Mouse (Mus musculus): ENCODE measurements around the gene Lctl.

Lctl gene

DNA sequence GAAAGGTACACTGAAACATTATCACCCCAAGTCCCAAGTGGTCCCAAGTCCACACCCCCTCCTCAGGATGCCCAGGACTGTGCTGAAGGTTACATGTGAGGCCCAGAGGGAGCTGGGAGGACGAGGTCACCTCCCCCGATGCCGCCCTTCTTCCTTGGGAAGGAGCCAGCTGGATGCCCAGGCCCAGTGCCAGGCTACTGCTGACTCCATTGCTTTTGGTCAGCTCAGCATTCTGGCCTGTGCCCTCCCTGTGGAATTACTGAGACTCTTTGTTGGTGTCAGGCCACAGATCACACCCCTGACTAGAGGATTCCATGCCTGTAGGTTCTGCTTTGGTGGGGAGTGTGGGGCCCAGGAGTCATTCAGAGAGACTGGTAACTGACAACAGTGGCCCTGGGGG lies at the start of gene Lctl:
Gene Lctl (plus strand): TSS at position 272 of the 400 bp plus-strand sequence.
- no peak for DNase-seq (ENCODE audit: low read depth, low spot score)

GRCm38 (mm10) chr9:64067787-64068186 lies 49.2 kb upstream of the Lctl start:
- DNase-seq (ENCODE audit: low read depth, low spot score): no peak

DNA sequence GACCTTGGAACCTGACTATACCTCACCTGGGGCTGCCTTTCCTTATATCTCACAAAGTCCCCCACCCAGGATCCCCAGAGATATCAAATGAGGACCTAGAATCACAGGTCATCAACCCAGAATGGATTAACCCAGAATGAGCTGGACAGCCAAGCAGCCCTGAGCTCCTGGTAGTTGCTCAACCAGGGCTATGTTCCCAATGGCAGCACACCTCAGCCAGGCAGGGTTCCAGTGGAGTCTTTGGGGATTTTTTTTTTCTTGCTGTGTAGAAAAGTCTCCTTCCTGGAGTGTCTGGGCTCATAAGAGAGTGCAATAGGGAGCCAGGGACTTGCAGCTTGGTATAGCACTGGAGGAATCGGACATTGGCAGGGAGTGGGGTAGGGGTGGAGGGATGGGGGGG lies 48.4 kb upstream of the Lctl start:
- DNase-seq (ENCODE audit: low read depth, low spot score): no peak

DNA sequence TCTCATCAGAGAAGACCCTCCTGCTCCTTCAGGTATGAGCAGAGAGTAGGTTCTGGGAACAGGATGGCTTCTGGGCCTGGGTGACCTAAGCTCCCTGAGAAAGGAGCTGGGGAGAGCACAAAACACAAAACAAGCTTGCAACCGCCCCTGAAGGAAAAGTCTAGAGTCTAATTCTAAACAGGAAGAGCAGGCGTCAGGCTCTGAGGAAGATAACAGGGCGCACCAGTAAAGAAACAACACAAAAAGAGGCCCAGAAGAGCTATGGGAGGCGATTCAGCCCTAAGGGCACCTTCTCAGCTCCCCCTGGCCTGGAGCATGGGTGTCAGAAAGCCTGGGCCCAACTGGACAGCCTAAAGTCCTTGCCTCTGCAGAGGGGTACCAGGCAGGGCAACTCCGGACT lies 47.8 kb upstream of the Lctl start:
- DNase-seq (ENCODE audit: low read depth, low spot score): no peak

DNA sequence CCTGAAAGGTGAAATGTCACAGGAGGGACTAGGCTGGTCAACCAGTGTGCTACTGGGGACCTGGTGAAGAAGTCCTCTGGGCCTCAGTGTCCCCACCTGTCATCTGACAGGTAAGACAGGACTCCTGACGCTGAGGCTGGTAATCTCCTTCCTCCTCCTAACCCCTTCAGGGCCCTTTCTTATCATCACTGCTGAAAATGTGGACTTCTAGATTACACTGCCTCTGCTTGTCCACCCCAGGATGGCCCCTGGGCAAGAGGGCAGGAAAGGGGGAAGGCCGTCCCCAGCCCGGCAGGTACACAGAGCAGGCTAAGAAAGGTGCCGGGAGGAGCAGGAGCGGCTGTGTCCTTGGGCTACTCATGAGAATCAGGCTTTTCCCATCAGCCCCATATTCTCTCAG lies 46.3 kb upstream of the Lctl start:
- DNase-seq (ENCODE audit: low read depth, low spot score): no peak

DNA sequence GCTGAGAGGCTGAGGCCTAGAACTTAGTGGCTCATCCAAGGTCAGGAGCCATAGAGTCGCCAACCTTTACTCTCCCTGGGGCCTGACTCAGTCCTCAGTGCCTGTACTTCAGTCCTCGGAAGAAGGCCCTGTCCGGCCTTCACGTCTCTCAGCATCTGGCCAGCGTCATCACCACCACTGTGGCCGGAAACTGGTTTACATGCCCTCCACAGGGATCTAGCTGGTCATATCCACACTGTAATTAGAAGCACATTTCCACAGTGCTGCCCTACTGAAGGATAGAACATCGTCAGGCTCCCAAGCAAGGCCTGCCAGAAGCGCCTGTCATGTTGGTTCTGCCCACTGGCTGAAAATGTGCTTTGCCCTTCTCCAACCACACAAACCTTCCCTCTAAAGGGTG lies 42.1 kb upstream of the Lctl start:
- DNase-seq (ENCODE audit: low read depth, low spot score): no peak

GRCm38 (mm10) chr9:64076412-64076811 lies 40.5 kb upstream of the Lctl start:
- no peak for DNase-seq (ENCODE audit: low read depth, low spot score)

- no peak for DNase-seq (ENCODE audit: low read depth, low spot score)
Observed at GRCm38 (mm10) chr9:64078386-64078792, 38.6 kb upstream of the Lctl start.

DNA sequence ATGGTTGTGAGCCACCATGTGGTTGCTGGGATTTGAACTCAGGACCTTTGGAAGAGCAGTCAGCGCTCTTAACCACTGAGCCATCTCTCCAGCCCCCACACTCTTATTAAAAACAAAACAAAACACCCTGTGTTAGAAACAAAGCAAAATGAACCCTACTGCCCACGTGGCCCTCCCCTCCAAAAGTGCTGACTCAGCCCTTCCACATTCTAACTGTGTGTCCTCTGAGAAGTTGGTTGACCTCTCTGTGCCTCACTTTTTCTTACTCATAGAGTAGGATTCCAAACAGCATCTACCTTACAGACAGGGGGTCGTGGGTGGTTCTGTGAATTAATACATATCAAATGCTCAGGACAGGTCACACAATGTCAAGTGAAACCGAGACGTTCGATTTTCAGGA lies 37.0 kb upstream of the Lctl start:
- no peak for DNase-seq (ENCODE audit: low read depth, low spot score)

DNA sequence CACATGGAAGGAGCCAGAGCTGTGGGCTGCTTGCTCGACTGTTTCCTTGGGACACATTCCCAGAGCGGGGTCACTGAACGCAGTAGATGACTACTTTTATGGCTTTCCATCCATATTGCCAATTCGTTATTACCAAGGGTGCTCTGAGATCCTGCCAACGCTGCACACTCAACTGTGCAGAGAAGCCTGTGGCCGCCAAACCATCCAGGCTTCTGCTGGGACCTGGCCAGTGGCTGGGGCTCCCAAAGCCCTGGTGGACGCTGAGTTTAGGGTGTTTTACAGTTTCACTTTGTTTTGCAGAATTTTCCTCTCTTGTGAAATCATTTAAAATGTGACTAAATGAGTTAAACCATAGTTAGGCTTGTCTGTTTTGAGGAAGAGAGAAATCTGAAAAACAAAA lies 32.7 kb upstream of the Lctl start:
- no peak for DNase-seq (ENCODE audit: low read depth, low spot score)

GRCm38 (mm10) chr9:64084661-64085399 lies 32.1 kb upstream of the Lctl start:
- DNase-seq (ENCODE audit: low read depth, low spot score): no peak

DNA sequence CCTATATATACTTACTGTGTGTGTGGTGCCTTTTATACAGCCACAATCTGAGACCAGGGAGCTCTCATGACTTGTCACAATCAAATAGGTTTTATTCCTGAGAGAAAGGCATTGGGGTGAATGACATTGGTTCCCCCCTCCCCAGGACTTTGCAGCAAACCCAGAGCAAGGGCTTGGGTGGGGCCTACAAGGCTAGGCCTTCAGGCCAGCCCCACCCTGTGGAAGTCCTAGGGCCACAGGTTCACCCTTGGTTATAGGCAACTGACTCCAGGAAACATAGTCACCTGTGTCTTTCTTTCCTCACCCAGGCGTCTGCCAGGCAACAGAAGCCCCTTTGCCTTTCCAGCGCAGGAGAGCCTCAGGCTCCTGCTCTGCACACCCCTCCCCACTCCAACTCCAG lies 31.0 kb upstream of the Lctl start:
- DNase-seq (ENCODE audit: low read depth, low spot score): no peak

- DNase-seq (ENCODE audit: low read depth, low spot score): no peak
Observed at GRCm38 (mm10) chr9:64086543-64086942, 30.4 kb upstream of the Lctl start.

GRCm38 (mm10) chr9:64087461-64088235 lies 29.3 kb upstream of the Lctl start:
- peak; percentile 72 for DNase-seq (ENCODE audit: low read depth, low spot score)

- no peak for DNase-seq (ENCODE audit: low read depth, low spot score)
Observed at GRCm38 (mm10) chr9:64088346-64088745, 28.6 kb upstream of the Lctl start.

DNA sequence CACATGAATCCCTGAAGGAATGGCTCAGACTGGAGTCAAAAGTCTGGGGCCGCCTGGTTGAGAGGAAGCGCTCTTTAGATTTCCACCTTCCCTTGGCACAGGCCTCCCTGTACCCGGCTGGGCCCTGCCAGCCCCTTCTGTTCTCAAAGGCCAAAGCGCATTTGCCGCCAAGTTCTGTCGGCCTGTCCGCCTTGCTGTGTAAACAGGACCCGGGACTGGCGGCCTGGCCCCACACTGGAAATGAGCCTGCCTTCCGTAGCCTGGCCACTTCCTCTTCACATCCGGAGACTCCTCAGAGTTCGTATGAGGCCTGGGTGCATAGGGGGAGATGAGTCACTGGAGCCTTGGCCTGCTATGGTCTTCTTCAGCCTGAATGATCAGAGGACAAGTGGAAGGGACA lies 27.9 kb upstream of the Lctl start:
- no peak for DNase-seq (ENCODE audit: low read depth, low spot score)

DNA sequence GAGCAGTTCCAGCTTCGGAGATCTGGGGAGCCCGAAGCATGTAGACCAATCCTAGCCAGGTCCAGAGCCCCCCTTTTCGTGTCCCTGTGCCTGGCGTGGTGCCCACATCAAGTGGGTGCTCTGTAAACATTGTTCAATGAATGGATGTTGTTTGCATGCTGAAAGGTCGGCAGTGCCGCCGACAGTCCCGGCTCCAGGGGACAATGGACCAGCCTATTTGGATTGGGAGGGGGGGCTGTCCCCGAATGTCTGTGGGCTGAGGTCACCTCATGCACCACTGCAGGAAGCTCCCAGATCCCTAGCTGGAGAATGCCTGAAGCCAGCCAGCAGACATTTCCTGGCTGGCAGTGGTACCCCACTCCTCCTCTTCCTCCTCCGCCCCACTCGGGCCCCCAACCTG lies 22.9 kb upstream of the Lctl start:
- DNase-seq (ENCODE audit: low read depth, low spot score): no peak

- no peak for DNase-seq (ENCODE audit: low read depth, low spot score)
Observed at GRCm38 (mm10) chr9:64098282-64098681, 18.7 kb upstream of the Lctl start.

DNA sequence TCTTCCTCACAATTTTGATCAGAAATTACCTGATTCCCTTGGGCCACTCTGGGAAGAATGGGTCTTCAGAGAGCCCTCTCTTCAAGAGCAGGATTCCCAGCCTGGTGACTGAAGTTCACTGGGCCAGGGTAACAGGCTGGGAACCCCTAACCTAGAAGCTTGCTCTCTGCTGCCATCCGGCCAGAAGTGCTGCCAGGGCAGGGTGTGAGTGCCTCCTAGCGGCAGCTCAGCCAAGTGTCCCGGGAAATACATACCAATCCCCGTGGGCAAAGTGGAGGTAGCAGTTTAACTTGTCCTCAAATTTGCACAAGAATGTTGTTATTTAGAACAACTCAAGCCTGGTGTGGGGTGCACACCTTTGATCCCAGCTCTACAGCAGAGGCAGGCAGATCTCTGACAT lies 16.5 kb upstream of the Lctl start:
- no peak for DNase-seq (ENCODE audit: low read depth, low spot score)

DNA sequence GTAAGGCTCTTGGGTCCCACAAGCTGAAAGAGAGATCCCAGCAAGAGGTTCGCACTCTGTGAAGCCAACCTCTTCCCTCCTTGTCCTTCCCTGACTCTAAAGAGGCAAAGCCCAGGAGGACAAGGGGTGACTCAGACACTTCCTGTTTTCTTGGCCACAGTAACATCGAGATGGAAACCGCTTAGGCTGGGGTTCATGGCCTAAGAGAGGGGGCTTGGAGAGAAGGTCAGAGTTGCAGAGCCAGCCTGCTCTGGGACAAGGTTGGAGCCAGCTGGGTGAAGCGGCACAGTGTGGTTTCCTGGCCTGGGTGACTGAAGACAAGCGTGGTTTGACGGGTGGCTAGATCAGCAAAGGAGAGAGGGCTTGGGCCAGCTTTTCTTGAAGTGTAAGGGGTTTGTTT lies 11.6 kb upstream of the Lctl start:
- DNase-seq (ENCODE audit: low read depth, low spot score): no peak

- no peak for DNase-seq (ENCODE audit: low read depth, low spot score)
Observed at GRCm38 (mm10) chr9:64110502-64110901, 6.4 kb upstream of the Lctl start.

- DNase-seq (ENCODE audit: low read depth, low spot score): no peak
Observed at GRCm38 (mm10) chr9:64114646-64115045, 2.3 kb upstream of the Lctl start.

- DNase-seq (ENCODE audit: low read depth, low spot score): no peak
Observed at GRCm38 (mm10) chr9:64115756-64116155, 1.2 kb upstream of the Lctl start.
